Mouse (Mus musculus) fat pad, adult 2 months (tissue): ENCODE measurements at regions not wholly inside any gene's neighbourhood (a gene's known extent, or its start where the extent isn't known, plus 50 kb on each side); places are given as distances from the start of the nearest gene placed in this dataset.

Experiments used
- DNase-seq: peaks from one replicate; pipeline ENCODE4 v3.0.0-alpha.2; 2011; ENCODE audit warnings: low read depth, low spot score; ENCODE audit errors: extremely low read depth

GRCm38 (mm10) chr14:76758589-76758988 lies 201.9 kb upstream of the Serp2 start:
- DNase-seq = no peak

DNA sequence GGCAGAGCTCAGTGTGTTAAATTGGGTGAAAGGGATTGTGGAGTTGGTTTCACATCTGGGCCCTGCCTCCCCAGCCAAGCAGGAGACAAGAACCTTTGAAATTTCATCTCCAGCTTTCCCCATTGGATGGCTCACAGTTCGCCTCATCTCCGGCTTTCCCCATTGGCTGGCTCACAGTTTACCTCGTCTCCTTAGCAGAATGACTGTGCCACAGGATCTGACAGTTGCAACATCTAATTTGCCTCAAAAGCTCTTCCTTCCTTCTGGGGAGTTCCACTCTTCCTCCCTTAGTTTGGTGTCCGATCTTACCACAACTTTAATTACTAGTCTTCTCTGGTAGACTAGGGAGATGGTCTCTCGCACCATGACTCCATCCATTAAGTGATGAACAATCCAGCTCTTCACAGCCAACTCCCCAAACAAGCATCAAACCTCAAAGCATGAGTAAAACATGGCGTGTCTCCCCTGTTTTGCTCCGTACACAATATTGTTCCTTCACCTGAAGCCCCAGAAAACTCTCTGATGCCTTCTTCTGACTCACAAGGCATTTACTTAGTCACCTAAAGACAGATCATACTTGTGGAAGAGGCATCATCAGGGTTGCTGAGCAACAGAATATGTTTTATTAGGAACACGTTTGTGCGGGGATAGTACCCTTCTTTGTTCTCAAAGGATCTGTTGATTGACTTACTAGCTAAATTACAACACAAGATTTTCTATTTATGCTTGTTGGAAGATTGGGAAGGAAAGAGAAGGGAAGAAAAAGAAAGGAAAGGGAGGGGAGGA lies 199.1 kb upstream of the Serp2 start:
- DNase-seq = no peak

GRCm38 (mm10) chr14:76753734-76754133 lies 197.0 kb upstream of the Serp2 start:
- DNase-seq = no peak

DNA sequence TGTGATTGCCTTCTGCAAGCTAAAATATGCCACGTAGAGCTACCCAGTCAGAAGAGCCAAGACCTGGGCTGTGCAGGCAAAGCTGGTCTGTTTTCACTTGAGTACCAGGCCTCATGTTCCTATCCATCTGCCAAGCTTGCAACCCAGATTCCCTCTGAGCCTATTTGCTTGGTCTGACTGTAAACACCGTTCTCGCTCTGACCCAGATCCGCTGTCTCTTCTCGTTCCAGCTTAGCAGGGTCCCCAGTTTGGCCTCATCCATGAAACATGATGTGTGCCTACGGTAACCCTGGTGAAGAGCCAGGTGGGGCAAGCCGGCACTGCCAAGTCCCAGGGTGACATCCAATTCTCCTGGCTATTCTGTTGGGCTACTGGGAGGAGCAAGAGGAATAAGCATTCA lies 192.5 kb upstream of the Serp2 start:
- no peak for DNase-seq

DNA sequence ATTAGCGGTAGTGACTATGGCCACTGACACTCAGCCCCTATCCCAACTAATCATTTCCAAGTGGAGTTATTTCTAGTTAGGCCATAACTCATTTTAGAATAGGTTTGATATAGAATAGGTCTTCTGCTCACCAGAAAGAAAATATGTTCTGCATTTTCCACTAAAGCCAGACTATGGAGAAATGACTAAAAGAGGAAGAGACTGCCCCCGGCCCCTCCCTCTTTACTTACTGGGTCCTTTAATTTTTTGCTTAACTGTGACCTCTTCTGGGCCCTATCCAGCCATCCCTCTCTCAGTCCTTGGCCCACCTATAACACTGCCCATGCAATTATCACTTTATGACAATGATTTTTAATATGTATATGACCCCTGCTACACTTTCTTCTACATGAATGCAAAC lies 192.0 kb upstream of the Serp2 start:
- no peak for DNase-seq

DNA sequence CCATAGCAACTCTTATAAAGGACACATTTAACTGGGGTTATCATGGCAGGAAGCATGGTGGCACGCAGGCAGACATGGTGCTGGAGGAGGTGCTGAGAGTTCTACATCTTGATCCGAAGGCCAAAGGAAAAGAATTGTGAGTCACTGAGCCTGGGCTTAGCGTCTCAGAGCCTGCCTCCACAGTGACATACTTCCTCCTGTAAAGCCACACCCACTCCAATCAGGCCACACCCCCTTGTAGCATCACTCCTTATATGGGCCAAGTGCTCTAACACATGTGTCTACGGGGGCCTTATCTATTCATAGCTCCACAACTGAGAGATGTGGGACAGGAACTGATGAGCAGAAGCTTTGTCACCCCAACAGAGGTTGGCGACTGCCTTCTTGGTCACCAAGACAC lies 191.1 kb upstream of the Serp2 start:
- no peak for DNase-seq

GRCm38 (mm10) chr14:76746282-76746681 lies 189.6 kb upstream of the Serp2 start:
- no peak for DNase-seq

DNA sequence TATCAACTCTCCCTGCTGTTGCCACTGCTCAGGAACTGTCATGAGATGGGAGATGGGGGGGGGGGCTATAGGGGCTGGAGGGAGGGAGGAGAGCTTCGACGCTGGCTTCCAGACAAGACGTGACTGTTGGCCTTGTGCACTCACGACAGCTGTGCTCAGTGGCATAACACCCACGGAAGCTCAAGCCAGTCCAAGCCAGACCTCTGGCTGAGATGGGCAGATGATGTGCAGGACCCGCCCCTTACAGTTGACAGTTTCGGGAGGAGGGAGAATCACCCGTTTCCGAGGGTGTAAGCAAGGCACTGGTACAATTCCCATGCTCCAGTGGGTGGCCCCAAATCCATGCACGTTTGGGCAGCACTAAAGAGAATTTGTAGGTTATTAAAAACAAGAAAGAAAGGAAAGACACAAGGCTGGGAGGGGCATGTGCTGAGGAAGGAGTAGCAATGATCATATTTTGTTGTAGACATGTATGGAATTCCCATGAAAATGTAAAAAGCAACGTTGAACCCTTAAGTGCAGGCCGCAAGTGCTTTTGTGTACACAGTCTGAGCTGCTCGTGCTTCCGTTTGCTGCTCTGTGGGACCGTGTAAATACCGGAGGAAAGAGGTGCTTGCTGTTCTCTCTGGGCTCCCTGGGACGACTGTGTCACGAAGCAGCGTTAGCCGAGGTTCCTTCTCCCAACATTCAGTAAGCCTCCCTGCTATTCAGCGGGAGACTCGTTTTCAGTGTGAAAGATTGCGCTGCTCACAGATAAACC lies 188.2 kb upstream of the Serp2 start:
- no peak for DNase-seq

GRCm38 (mm10) chr14:76742297-76742696 lies 185.6 kb upstream of the Serp2 start:
- DNase-seq = no peak

- DNase-seq = peak; percentile 36
Measured at GRCm38 (mm10) chr14:76739836-76740597, 183.3 kb upstream of the Serp2 start.

- no peak for DNase-seq
Measured at GRCm38 (mm10) chr14:76735997-76736396, 179.3 kb upstream of the Serp2 start.

DNA sequence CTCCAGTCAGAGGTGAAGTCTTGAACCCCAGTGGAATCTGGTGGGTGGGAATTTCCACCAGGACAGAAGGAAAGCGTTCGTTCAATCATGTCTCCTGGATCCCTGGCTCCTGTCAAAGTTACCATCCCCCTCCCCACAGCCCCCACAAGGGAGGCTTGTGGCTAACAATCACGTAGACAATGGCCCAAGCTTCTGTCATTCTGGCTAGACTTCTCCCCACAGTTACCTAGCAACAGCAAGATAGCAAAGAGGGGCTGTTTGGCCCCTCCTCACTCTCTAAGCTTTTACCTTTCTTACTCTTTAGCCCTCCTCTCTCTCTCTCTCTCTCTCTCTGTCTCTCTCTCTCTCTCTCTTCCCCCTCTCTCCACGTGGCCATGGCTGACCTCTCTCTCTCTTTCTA lies 178.4 kb upstream of the Serp2 start:
- DNase-seq = no peak

DNA sequence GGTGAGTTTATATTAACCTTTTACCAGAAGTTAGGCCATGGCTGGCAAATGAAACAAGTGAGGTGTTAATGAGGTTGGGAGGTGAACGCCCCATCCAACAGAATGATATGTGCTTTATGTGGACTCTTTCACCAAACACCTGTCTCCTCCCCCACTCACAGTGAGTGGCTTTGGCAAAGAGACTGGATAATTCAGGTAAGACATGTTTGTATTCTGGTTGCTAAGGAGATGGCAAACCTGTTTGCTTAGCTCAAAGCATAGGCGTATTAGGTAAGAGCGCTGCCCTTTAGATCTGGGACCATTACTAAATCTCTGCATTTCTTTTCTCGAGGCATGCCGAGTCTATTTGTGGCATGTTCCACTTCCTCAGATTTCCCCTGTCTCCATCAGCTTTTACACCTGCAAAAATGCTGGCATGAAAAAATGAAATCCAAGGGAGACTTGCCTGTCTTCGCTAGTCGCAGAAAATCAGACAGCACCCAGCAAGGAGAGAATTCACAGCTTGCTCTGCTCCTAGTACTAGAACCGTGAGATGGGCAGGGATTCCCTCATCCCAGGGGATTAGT lies 176.7 kb upstream of the Serp2 start:
- DNase-seq = peak; percentile 49

DNA sequence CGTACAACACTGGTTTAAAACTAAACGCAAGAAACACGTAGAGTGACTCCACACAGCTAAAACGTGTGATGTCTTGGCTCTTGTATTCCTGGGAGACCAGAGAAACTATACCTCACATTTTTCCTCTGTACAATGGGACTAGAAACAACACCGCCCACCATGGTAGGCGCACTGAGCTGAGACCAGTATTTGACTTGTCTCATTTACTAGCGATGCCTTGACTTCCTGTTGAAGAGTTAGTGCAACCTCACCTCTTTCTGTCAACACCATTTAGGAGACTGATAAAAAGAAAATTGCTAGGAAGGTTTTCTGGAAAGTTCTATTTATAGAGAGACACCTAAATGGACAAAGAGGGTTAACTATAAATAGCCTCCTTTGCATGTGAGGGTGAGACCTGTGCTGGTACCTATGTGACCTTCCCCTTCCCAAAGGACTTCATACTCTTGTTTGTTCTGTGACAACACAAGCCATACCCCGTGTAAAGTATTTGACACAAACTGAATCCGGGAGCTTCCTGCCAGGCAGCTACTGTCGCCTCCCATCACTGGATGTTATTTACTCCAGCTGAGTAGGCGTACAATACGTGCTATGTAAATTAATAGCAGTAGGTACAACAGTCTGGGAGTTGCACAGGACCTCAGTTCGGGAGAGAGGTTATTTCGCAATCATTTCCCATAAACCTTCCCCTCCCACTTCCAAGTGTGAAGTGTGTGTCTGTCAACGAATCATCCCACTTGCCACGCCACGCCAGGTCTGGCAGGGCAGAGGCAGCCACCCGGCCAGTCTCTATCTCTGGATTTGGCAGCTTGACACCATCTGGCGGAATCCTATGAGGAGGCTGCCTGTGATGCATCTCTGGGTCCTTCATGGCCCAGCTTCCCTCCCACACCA lies 174.7 kb upstream of the Serp2 start:
- DNase-seq = peak; percentile 18

- DNase-seq = no peak
Measured at GRCm38 (mm10) chr14:76725844-76726243, 169.2 kb upstream of the Serp2 start.

- peak; percentile 52 for DNase-seq
Measured at GRCm38 (mm10) chr14:76725231-76725630, 168.5 kb upstream of the Serp2 start.

DNA sequence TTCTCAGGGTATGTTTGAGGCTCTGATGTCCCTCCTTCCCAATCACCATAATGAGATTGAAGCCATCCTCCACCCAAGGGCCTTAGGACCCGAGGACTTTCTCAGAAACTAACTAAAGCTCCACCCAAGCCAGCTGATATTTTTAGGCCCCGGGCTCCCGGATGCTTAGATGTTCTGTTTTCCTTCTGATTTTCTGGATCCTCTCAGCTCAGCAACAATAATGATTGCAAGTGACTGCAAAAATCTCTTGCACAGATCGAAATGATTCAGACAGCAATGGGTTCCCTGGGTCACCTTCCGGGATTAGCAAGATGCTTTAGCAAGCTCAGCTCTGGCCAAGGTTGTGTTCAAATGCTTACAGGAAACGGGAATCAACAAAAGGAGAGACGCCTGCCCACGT lies 168.1 kb upstream of the Serp2 start:
- DNase-seq = no peak

DNA sequence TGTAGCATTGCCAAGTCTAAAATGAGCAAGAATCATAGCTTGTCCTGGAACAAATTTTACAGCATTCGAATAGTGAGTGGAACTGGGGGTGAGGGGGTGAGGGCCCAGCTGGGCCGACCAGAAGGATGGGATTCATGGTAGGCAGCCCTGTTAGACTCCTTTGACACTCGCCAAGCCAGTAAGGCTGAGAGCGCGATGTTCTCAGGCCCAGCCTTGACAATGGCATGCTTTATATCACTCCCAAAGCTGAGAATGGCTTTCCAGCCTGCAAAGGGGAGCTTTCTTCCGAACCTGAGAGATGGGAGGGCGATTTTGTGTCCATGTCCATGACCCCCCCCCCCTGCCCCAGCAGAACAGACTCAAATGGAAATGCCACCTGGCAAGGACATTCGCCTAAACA lies 167.7 kb upstream of the Serp2 start:
- no peak for DNase-seq

GRCm38 (mm10) chr14:76723551-76723950 lies 166.9 kb upstream of the Serp2 start:
- DNase-seq = no peak

DNA sequence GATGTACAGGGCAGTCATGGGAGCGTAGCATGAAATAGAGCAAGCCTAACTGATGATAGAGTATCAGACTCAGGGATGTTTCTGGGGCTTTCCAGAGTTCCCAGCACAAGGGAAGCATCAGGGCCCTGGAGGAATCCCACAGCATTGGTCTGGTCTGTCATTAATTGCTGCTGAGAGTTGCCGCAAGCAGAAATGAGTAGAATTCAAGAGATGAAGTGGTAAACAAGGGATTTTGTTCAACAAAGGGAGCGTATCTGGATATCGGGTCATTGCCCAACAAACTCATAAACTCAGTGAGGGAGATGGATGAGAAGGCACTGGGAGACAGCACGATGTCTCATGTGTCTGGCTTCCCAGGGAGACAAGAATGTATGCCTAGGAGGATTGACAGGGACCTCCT lies 165.6 kb upstream of the Serp2 start:
- DNase-seq = no peak
